Mouse (Mus musculus) ZHBTc4 (cell line): ENCODE results near the gene Casq2.

Source experiments
- DNase-seq: peaks from one replicate; pipeline ENCODE4 v3.0.0-alpha.2; 2011; ENCODE audit warnings: low read depth, low spot score

Gene Casq2

DNA sequence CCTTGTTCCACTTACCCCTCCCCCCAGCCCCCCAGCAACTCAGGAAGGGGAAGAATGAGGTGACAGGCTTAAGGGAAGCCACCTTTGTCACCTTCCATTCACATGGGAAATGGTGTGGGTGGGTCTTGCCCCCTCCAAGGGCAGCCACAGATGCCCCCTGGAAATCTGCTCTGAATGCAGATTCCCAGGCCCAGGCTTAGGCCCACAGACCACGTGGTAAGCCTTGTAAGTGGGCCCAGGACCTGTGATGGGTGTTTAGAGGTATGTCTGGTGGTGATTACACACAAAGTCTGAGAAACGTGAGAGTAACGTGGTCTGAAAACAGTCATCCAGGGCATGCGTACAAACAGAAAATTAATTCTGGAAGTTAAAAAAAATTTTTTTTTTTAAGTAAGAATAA, 78.7 kb downstream of the Casq2 start:
- peak; percentile 82 for DNase-seq

DNA sequence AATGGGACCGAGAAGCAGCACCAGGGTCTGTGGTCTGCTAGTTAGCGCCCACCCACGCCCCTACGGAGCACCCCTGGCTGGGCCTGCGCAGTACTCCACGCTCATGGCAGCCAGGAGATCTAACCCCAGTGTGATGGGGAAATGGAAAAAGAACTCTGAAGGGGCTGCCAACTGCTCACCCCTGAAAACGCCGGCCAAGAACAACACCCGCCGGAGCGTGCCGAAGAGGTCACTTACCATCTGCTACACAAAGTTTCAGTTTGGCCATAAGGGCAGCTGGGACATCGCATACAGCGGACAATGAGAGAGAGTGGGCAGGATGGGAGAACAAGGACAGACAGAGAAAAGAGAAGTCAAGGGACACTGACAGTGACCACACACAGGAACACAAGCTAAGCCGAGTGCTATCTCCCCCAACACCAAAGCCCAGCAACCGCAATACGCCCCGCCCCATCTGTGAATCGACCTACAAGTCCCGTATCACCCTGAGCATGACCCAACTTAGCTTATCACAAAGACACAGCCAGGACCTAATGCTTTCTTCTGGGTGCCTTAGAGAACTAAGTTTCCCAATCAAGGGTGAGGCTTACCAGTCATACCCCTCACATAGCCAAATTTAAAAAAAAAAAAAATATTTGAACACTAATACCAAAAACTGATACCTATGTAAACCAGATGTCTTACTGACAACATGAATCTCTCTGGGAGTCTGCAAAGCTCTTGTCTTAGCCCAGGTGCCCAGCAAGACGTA, 79.5 kb downstream of the Casq2 start:
- peak; percentile 70 for DNase-seq

DNA sequence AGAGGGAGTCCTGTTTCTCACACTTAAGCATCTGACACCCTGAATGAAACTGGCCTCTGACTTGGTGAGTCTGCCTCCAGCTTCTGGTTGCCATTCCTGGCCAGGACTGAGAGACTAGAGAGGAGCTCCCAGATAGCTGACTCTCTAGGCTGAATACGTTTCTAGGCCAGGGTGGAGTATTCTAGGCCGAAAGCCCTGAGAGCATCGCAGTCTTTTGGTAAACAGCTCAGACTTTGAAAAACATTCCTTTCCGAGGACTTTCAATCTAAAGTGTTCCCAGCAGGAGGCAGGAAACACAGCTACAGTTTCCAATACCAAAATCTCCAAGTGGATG, 80.0 kb downstream of the Casq2 start:
- peak; percentile 68 for DNase-seq

DNA sequence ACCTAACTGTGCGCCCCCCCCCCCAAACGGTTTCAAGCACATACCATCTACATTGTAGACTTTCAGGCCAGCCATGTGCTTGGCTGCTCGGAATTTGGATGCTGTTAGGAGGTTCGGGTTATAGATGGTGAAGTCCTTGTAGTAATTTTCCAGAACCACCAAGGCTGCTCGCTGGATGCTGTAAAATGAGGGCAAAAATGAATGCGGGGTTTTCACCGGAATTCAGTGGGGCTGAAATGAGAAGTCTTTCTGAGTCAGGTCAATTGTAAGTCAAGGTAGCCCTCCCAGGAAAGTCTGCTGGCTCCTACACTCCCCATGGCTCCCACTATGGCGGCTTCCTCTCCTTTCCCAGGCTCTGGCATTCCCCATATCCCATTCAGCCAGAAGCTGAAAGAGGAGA, 80.6 kb downstream of the Casq2 start:
- DNase-seq: peak; percentile 37

DNA sequence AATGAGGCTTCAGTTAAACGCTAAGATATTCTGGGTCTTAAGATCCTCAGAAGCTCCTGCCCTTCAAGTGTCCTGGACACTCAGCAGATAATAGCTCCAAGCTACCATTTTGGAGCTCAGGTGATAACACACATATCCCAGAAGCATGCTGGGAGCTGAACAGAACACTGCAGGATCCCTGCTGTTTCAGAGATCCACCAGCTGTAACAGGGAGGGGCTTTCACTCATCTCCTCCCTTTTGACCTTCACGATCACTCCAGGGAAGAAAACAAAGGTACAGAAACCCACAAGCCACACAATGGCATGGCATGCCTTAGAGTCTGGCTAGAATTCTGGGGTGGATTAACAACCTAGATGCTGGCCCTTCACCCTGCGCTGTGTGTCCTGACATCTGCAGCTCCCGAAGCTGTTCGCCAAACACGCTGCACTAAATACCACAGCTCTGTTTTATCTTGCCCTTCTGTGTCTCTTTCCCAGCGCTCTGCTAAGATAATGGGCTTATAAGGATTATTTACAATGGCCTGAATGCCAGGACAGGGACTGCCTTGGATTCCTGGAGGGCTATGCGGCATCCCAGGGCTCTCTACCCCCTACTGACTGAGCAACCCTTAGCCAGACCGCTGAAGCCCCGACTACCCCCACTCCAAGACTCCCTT, 81.5 kb downstream of the Casq2 start:
- DNase-seq: peak; percentile 95

DNA sequence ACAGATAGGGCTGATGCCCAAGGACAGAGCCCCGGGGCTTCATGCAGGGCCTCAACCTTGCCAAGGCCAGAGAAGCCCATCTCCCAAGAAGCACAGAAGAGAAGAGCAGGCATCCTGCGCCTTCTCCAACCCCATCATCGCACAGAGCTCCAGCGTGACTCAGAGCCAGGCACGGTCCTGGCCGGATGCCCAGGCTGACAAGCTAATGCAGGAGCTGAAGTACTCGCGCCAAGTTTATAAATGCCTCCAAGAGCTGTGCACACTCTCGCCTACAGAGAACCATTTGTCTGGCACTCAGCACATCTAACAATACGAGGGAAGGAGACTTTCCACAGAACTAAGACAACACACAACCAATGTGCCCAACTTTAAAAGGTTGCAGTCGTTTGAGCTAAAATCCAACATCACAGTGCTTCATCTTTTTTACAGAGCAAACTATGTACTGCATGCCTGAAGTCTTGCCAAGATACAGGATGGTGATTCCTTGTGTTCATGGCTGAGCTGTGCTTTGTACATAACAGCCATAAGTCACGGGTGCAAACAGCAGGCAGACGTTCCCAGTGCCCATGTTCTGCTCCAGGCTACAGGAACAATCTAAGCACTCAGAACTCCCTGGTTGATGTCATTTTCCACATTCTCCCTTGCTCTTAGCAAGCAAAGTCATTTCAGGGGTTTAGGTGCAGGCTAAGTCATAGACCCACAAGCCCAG, 83.1 kb downstream of the Casq2 start:
- no peak for DNase-seq

DNA sequence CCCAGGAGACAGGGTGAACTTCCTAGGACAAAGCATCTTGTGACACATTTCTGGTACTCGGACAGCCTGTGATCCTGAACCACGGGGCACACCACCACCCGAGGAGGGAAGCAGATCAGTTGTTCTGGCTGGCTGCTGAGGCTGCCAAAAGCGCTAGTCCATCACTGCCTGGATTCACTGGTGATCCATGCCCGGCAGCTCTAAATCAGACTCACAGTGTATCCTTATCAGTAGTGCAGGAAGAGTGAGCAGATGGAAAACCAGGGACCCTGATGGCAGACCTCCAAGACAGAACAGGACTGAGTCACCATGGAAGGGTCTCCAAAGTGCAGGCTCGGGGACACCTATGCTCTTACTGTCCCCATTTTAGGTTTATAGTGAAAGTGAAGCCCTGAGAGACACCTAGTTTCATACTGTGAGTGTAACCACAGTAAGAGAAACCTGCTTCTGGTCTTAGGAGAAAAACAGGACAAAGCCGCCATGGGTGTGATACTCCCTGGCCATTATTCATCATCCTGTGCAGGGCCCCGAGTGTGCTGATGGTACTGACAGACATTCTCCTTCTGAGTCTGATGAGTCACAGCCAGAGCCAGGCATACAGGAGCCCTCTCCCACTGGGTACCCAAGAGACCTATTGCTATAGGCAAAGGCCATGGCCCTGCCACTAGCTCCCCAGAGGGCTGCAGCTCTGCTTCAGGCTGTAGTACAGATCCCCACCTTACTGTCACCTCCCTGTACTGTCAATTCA, 88.1 kb downstream of the Casq2 start:
- DNase-seq: no peak

DNA sequence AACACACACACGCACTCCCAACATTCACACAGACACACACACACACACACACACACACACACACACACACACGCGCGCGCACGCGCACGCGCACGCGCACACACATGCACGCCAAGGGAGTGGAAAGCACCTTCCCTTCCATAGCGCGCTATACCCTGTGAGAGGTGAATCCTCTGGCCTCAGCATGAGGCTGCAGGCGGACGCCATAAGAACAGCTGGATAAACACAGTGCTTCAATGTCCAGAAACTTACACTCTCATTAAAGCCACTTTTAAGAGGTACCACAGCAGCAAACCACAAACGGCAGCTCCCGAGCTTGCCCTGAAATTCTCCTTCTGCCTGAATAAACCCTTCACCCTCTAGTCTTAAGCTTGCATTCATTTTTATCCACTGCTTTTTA, 89.5 kb downstream of the Casq2 start:
- DNase-seq: peak; percentile 66

DNA sequence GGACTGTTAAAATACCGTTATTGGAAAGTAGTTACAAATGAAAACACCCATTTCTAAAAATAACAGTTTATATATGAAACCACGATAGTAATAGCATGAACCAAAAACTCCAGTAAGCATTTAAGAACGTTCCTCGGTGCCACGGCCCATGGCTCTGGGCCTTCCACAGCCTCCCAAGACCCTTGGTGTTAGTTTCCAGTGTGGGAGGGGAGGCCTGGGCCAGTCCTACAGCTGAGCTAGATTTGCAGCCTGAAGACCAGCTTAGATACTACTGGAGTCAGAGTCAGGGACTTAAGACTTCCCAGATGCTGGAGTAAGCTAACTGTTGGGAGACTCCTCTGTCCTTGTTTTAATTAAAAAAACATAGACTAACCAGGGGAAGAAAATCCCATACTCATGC, 89.9 kb downstream of the Casq2 start:
- no peak for DNase-seq

DNA sequence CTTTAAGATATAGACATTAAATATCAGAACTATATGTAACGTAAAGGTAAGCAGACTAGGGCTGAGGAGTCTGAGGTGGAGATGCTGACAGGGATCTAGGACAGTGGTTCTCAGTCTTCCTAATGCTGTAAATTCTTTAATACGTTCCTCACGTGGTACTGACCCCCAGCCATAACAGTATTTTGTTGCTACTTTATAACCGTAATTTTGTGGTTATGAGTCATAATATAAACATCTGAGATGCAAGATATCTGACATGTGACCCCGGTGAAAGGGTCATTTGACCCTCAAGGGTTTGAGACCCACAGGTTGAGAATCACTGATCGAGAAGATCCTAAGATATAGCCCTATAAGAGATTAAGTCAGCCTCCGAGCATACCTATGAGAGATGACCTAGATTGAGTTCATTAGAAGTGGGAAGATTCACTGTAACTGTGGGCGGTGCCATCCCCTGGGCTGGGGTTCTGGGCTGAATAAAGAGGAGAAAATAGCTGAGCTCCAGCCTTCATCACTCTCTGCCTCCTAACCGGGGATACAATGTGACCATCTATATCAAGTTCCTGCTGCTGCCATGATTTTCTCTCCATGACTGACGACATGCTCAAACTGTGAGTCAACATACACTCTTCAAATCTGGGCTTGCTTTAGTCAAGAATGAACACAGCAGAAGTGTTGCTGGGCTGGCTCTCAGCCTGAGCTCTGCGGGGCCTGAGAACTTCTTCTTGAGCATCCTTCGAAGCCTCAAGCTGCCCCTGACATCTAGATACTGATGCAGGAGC, 91.8 kb downstream of the Casq2 start:
- no peak for DNase-seq

DNA sequence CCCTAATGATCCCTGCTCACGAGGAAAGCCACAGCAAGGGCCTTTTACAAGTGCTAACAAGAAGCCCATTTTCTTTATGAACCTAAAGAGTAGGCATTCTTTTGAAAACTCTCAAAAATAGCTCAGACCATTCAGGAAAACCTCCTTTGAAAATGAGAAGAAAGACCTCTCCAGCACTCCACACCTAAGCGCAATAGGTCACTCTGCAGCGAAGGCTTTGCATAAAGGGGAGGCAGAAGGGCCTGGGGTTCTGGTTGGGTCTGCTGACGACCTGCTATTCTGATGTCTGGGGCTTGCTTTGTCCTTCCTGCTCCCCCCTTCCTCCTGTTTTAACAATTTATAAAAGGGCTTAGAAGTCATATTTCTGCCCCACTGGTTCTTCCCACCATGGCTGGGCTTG, 93.7 kb downstream of the Casq2 start:
- DNase-seq: no peak

DNA sequence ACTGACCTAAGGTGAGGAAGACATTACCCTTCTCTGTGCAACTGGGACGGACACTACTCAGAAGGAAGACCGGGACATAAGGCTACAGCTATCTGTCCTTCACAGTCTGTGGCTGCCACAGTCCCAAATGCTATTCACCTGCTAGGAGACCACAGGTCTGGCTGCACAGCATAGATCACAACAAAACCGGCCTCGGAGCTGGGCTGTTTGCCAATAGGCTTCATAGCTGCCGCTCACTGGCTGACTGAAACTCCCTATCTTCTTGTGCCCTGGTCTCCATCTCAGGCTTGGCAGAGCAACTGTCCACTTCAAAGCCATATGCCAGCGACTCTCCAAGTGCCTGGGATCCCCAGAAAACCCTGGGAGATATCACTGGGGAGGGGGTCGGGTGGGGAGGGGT, 94.5 kb downstream of the Casq2 start:
- no peak for DNase-seq

DNA sequence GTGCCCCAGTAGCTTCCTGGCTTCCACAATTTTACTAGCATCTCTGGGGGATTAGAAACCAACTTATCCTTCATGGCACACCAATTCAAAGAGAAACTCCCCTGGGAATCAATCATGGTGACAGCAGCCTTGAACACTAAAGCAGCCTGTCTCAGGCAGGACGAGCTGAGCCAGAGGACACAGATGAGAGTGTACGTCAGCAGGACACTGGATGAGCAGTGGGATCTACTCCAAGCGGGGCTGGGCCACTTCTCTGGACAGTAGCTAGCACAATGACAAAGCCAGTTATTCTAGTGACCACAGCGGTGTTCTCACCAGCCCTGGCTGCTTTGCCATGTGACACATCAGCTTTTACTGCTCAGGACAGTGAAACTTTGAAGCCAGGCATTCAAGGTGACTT, 95.0 kb downstream of the Casq2 start:
- DNase-seq: no peak

DNA sequence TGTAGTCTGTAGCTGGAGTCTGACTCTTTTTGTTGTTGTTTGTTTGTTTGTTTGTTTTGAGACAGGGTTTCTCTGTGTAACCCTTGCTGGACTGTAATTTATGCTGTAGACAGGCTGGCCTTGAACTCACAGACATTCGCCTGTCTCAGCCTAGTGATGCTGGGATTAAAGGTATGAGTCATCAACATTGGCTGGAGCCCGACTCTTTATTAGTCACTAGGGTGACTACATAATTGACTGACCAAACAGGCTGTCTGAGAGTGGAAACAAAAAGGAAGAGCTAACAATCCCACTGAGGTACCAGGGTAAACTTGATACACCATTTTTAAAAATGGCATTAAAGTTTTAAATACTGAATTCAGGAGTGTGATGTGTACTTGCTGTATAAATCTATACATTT, 96.4 kb downstream of the Casq2 start:
- DNase-seq: no peak

DNA sequence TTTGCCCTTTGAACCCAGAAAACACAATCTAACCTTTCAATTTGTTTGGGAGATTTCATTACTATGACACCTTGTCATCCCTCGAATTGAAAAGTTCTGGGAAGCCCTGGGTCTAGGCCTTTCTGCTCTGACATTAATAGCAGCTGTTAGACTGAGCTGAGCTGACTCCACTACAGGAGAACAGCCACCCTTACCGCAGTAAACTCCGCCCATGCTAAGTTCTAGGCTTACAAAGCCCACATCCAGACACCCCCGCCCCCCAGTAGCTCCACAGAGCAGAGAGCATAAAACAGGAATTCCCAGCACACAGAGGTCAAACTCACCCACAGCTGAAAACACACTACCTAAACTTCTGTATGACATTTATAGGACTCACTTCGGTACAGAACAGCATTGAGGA, 98.5 kb downstream of the Casq2 start:
- peak; percentile 38 for DNase-seq

DNA sequence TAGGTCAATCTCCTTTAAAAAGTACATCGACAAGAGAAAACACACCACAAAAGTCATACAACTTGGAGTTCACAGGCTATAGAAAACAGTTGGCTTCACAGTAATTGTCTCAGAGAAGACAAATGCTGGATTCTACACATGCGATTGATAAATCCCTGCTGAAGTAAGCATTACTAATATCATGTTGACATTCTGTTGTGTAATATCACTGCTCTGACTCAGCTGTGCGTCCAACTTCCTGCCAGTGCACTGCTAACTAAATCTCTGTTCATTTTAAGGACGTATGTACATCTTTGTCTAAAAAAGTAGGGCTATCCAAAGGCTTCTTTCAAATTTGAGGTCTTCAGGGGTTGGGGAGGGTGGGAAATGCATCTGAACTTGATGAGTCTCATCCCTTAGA, 101.2 kb downstream of the Casq2 start:
- DNase-seq: no peak

DNA sequence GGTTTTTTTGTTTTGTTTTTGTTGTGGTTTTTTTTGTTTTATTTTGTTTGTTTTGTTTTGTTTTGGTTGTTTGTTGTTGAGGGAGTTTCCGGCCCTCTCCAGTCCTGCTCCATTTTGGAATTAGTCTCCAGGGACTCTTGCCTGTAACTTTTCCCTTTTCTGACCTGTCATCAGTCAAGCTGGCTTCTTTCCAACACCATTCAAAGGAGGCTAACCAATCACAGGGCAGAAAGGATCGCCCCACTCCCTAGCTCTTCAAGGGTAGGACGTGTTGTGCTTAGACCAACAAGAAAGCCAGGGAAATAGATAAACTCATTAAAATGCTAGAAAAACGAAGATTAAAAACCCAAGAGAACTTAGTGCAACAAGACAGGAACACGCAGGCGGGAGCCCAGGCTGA, 102.8 kb downstream of the Casq2 start:
- no peak for DNase-seq

DNA sequence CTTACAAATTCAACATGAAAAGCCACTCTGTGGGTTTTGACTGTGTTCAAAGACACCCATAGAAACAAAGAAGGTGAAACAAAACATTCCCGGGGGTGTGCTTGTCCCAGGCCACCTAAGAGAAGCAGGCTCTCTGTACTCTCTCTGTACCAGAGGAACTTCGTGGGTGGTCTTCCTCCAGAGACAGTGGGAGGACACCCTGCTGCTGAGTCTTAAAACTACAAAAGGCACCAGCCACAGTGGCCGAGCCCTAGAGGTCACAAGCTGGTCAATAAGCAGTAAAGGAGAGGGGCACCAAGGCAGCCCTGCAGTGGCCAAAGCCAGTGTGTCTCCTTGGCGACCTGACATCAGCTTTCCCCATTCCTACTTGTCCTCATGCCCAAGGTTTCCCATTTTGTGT, 103.8 kb downstream of the Casq2 start:
- DNase-seq: peak; percentile 88

DNA sequence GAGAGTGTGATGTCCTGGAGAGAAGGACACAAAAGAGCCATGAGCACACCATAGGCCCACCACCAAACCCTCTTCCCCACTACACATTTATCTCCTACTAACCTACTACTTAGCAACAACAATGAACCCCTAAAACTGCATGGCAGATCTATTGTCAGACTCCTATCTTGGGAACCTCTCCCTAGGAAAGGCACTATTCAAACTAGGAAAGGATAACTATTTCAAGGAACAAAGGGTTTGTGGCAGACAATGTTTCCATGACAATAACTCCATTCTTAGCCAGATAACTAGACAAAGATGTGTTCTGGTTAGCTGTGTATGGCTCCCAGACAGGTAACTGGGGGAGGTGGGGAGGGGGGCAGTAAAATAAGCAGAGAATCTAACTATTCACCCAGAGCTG, 104.4 kb downstream of the Casq2 start:
- peak; percentile 85 for DNase-seq

DNA sequence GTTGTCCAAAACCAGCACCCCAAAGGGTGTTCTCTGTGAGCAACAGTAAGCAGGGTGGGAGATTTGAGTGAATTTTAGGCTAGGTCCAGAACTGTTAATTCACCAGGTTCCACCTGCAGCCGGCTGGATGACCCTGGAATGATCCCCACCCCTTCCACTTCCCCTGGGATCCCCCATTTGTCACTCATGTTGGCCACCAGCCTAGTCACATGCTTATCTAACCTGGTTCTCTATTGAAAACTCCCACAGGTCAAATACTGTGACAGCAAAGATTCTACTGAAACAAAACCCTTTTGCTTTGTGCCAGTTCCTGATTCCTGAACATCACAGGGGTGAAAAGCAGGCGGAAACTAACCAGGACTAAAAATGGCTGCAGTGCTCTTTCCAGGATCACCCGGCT, 105.4 kb downstream of the Casq2 start:
- no peak for DNase-seq

DNA sequence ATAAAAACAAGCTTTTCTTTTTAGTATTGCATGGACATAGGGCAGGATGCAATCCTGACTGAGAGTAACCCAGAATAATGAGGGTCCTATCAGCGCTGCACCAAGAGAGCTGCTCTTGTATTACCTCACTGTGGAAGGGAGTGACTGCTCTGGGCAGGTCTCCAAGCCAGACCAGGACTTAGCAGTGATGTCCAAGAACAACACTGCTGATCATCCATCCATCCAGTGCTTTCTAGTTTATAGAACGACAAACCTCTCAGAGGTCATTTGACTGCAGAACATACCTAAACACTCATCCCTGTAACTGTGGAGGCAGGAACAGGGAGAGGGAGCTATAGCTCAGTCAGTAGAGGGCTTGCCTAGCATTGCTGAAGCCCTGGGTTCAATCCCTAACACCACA, 106.4 kb downstream of the Casq2 start:
- DNase-seq: no peak
